10 mouse cellular contexts compared by ENCODE assay signal in genomic region chr4:134471469-134471868, GRCm38 (mm10). TPM values are rescaled to one million over a fixed set of nuclear protein-coding genes. Genes with fewer than 3 reads are reported as not detected.
DNase-seq lines count a peak whose midpoint lies in the region; ATAC-seq and TF ChIP-seq lines count a peak whose summit lies in the region.
"Had no signal": no experiment of that assay in that cellular context is flagged by ENCODE, and none has a peak within 500 bp of the region (broad histone marks: within the 10 kb centered on the region; RNA-seq: fewer than 3 reads in every experiment).

No protein-coding gene starts in this region.

- H3K9ac ChIP-seq in MEL (ENCODE audit: control insufficient read depth, low read depth, low read length, poor library complexity, severe bottlenecking), result no peak overlapping the region
- peak overlapping the region; percentile 100 for H3K9ac ChIP-seq in forebrain, postnatal 0 days
- no peak overlapping the region for H3K9ac ChIP-seq in midbrain, postnatal 0 days (replicated peaks; ENCODE audit: low read length, poor library complexity, severe bottlenecking)
- no peak overlapping the region for H3K9ac ChIP-seq in kidney, embryonic 15.5 days

- TF ChIP-seq POLR2A in MEL (IDR thresholded peaks at IDR 0.05; ENCODE audit: control insufficient read depth in 1 of 2, insufficient read depth in 1 of 2, low read depth in 1 of 2, low read length in 2 of 2, poor library complexity in 1 of 2), result no peak

- intact Hi-C loops in left cerebral cortex, adult 2 months (cut with DNase I), result loop anchor here (5.0 to 10.0 kb wide), 2 partner anchors 184 to 287 kb away; partner anchors contain the start of genes Cep85 and Pdik1l
- intact Hi-C loops in left cerebral cortex, postnatal 10 days (cut with DNase I), result loop anchor here (2.0 kb wide), 1 partner anchor 75 kb away; the partner anchor contains the start of gene Pafah2

- no peak for ATAC-seq in forebrain, postnatal 0 days
- no peak for ATAC-seq in midbrain, postnatal 0 days (ENCODE audit: low FRiP score)
- ATAC-seq in kidney, embryonic 15.5 days (replicated peaks; ENCODE audit: low FRiP score), result no peak

- H3K36me3 ChIP-seq in MEL (ENCODE audit: control insufficient read depth in 1 of 2, insufficient read depth in 2 of 2, low read length in 2 of 2), result peaks cover 5 to 13% of the 10 kb centered on the region in 2 experiments; a peak in 3 of 4 replicates
- peaks cover 49% of the 10 kb centered on the region for H3K36me3 ChIP-seq in forebrain, postnatal 0 days (ENCODE audit: insufficient read depth)
- H3K36me3 ChIP-seq in midbrain, postnatal 0 days (ENCODE audit: insufficient read depth, low read length), result peaks cover 24% of the 10 kb centered on the region
- peaks cover 53% of the 10 kb centered on the region for H3K36me3 ChIP-seq in kidney, embryonic 15.5 days
- H3K36me3 ChIP-seq in heart, embryonic 10.5 days, result peaks cover 55% of the 10 kb centered on the region

- no peaks in the 10 kb centered on the region for H3K9me3 ChIP-seq in MEL (replicated peaks; ENCODE audit: insufficient read depth, low read length)
- H3K9me3 ChIP-seq in forebrain, postnatal 0 days (ENCODE audit: low read length), result no peaks in the 10 kb centered on the region
- H3K9me3 ChIP-seq in midbrain, postnatal 0 days (ENCODE audit: low read length), result no peaks in the 10 kb centered on the region
- no peaks in the 10 kb centered on the region for H3K9me3 ChIP-seq in kidney, embryonic 15.5 days (replicated peaks)
- H3K9me3 ChIP-seq in heart, embryonic 10.5 days, result no peaks in the 10 kb centered on the region

- H3K4me3 ChIP-seq in left cerebral cortex, adult 2 months, result peak overlapping the region; percentile 69
- H3K4me3 ChIP-seq in MEL (ENCODE audit: control insufficient read depth in 1 of 2, insufficient read depth in 1 of 2, low read depth in 2 of 2, low read length in 2 of 2), result no peak overlapping the region
- peak overlapping the region; percentile 86 for H3K4me3 ChIP-seq in forebrain, postnatal 0 days (ENCODE audit: low read depth, low read length)
- H3K4me3 ChIP-seq in midbrain, postnatal 0 days (ENCODE audit: low read depth, low read length), result peak overlapping the region; percentile 94
- no peak overlapping the region for H3K4me3 ChIP-seq in kidney, embryonic 15.5 days (replicated peaks)
- no peak overlapping the region for H3K4me3 ChIP-seq in heart, embryonic 10.5 days

- H3K27me3 ChIP-seq in MEL (ENCODE audit: control insufficient read depth in 1 of 2, insufficient read depth in 2 of 2, low read length in 2 of 2), result no peaks in the 10 kb centered on the region
- no peaks in the 10 kb centered on the region for H3K27me3 ChIP-seq in forebrain, postnatal 0 days (ENCODE audit: insufficient read depth, low read length)
- H3K27me3 ChIP-seq in midbrain, postnatal 0 days (ENCODE audit: insufficient read depth, low read length), result no peaks in the 10 kb centered on the region
- no peaks in the 10 kb centered on the region for H3K27me3 ChIP-seq in kidney, embryonic 15.5 days
- H3K27me3 ChIP-seq in heart, embryonic 10.5 days (ENCODE audit: insufficient read depth, poor library complexity, severe bottlenecking), result no peaks in the 10 kb centered on the region

- H3K4me2 ChIP-seq in forebrain, postnatal 0 days (ENCODE audit: low read depth), result peak overlapping the region; percentile 90
- H3K4me2 ChIP-seq in midbrain, postnatal 0 days (ENCODE audit: low read depth, low read length, poor library complexity, severe bottlenecking), result peak overlapping the region; percentile 86
- no peak overlapping the region for H3K4me2 ChIP-seq in kidney, embryonic 15.5 days

- TF ChIP-seq CTCF in left cerebral cortex, adult 2 months (IDR thresholded peaks at IDR 0.05), result peak; percentile 49
- peak in 2 of 3 experiments; percentile 34 to 65; a peak in 4 of 6 replicates for TF ChIP-seq CTCF in MEL (IDR thresholded peaks at IDR 0.05 in 2 of 3, conservative IDR thresholded peaks at IDR 0.05 in 1 of 3; ENCODE audit: control insufficient read depth in 1 of 3, insufficient read depth in 1 of 3, low read depth in 2 of 3, low read length in 3 of 3, poor library complexity in 1 of 3, severe bottlenecking in 1 of 3)
- peak; percentile 64 for TF ChIP-seq CTCF in forebrain, postnatal 0 days (IDR thresholded peaks at IDR 0.05; ENCODE audit: low read depth)
- peak; percentile 66 for TF ChIP-seq CTCF in midbrain, postnatal 0 days (IDR thresholded peaks at IDR 0.05)

- no peak for DNase-seq in left cerebral cortex, adult 2 months (ENCODE audit: extremely low spot score in 1 of 2, low spot score in 2 of 2)
- DNase-seq in left cerebral cortex, postnatal 10 days (ENCODE audit: extremely low spot score in 1 of 2, low spot score in 2 of 2), result no peak
- peak; percentile 67 for DNase-seq in MEL (ENCODE audit: low read depth, low spot score)
- DNase-seq in forebrain, postnatal 0 days, result peak; percentile 67
- no peak for DNase-seq in midbrain, postnatal 0 days (ENCODE audit: low spot score)
- DNase-seq in right cerebral cortex, postnatal 4 days, result no peak
- DNase-seq in heart, embryonic 10.5 days (ENCODE audit: low spot score), result no peak
- DNase-seq: gastrocnemius, postnatal 10 days had no signal

- TF ChIP-seq EP300 in MEL (IDR thresholded peaks at IDR 0.05; ENCODE audit: low read depth in 1 of 2, low read length in 2 of 2), result no peak

- peaks cover 8% of the 10 kb centered on the region for H3K79me2 ChIP-seq in MEL (ENCODE audit: control insufficient read depth, insufficient read depth, low read length, poor library complexity)

- peaks cover 0 to 8% of the 10 kb centered on the region in 2 experiments; a peak in 1 of 4 replicates for H3K4me1 ChIP-seq in MEL (ENCODE audit: control insufficient read depth in 1 of 2, insufficient read depth in 2 of 2, low read length in 2 of 2)
- H3K4me1 ChIP-seq in forebrain, postnatal 0 days (ENCODE audit: insufficient read depth), result peaks cover 25% of the 10 kb centered on the region
- H3K4me1 ChIP-seq in midbrain, postnatal 0 days (ENCODE audit: insufficient read depth, low read length), result peaks cover 21% of the 10 kb centered on the region; the same call in 1 of the 2 replicates
- H3K4me1 ChIP-seq in kidney, embryonic 15.5 days, result peaks cover 22% of the 10 kb centered on the region
- peaks cover 20% of the 10 kb centered on the region for H3K4me1 ChIP-seq in heart, embryonic 10.5 days

- peak overlapping the region; percentile 76 for H3K27ac ChIP-seq in left cerebral cortex, adult 2 months
- no peak overlapping the region for H3K27ac ChIP-seq in MEL (ENCODE audit: control insufficient read depth, low read depth, low read length)
- H3K27ac ChIP-seq in forebrain, postnatal 0 days (ENCODE audit: low read depth, low read length), result peak overlapping the region; percentile 100
- peak overlapping the region; percentile 99 for H3K27ac ChIP-seq in midbrain, postnatal 0 days (ENCODE audit: low read depth, low read length)
- H3K27ac ChIP-seq in kidney, embryonic 15.5 days, result no peak overlapping the region
- no peak overlapping the region for H3K27ac ChIP-seq in heart, embryonic 10.5 days
- H3K27ac ChIP-seq: macrophage had no signal

- TF ChIP-seq RAD21 in MEL (IDR thresholded peaks at IDR 0.05; ENCODE audit: low read depth, low read length), result peak; percentile 66

TF ChIP-seq in MEL, 35 proteins besides CTCF, POLR2A, EP300 and RAD21 (continues in another document):
- TF ChIP-seq ZC3H11A (IDR thresholded peaks at IDR 0.05; ENCODE audit: low read depth, low read length), result peak; percentile 33; the same call in 1 of the 2 replicates

RNA-seq across cellular contexts. Expression of gene Stmn1, which starts 3.3 kb away (rescaled TPM):
- 1,000 to 10,000 TPM in 1 of 2 experiments, 100 to 1,000 TPM in 1; 990 to 1,034 TPM for total RNA-seq in left cerebral cortex, adult 2 months (2021)
- 1,000 to 10,000 TPM; 1,910 to 2,141 TPM for total RNA-seq in left cerebral cortex, postnatal 10 days (2021)
- 200 and 214 TPM in 2 replicates for total RNA-seq in MEL (2012; rRNA removed)
- polyA plus RNA-seq in MEL (2012; ENCODE audit: insufficient read depth in 1 of 2, insufficient read length in 2 of 2, low read depth in 1 of 2, low replicate concordance in 2 of 2, missing spikeins in 1 of 2), result 100 to 1,000 TPM in 1 of 2 experiments, not detected in 1; 350 TPM
- 2,537 and 3,460 TPM in 2 replicates for total RNA-seq in forebrain, postnatal 0 days (2014; rRNA removed)
- 7,274 and 8,446 TPM in 2 replicates for polyA plus RNA-seq in forebrain, postnatal 0 days (2015; fragmentation: Nextera tagmentation; extraction: Ambion mirVana)
- total RNA-seq in midbrain, postnatal 0 days (2014; rRNA removed), result 1,269 and 1,609 TPM in 2 replicates
- polyA plus RNA-seq in midbrain, postnatal 0 days (2015; fragmentation: Nextera tagmentation; extraction: Ambion mirVana), result 6,261 and 6,359 TPM in 2 replicates
- polyA plus RNA-seq in kidney, embryonic 15.5 days (2015; fragmentation: Nextera tagmentation; extraction: Ambion mirVana), result 1,708 and 1,728 TPM in 2 replicates
- 838 and 1,170 TPM in 2 replicates for polyA plus RNA-seq in heart, embryonic 10.5 days (2016; fragmentation: Nextera tagmentation; extraction: Ambion mirVana)

RNA-seq across cellular contexts. Expression of gene Paqr7, which starts 25.0 kb away (rescaled TPM):
- total RNA-seq in left cerebral cortex, adult 2 months (2021), result 10 to 100 TPM; 69.3 to 77.9 TPM
- 10 to 100 TPM; 44.2 to 51.7 TPM for total RNA-seq in left cerebral cortex, postnatal 10 days (2021)
- total RNA-seq in MEL (2012; rRNA removed), result 0.19 and 0.26 TPM in 2 replicates
- polyA plus RNA-seq in MEL (2012; ENCODE audit: insufficient read depth in 1 of 2, insufficient read length in 2 of 2, low read depth in 1 of 2, low replicate concordance in 2 of 2, missing spikeins in 1 of 2), result 1 to 10 TPM in 1 of 2 experiments, not detected in 1; 2.4 TPM
- total RNA-seq in forebrain, postnatal 0 days (2014; rRNA removed), result 33.9 and 36.6 TPM in 2 replicates
- 21.3 and 28.1 TPM in 2 replicates for polyA plus RNA-seq in forebrain, postnatal 0 days (2015; fragmentation: Nextera tagmentation; extraction: Ambion mirVana)
- total RNA-seq in midbrain, postnatal 0 days (2014; rRNA removed), result 69.2 and 97.8 TPM in 2 replicates
- 38.9 and 41.3 TPM in 2 replicates for polyA plus RNA-seq in midbrain, postnatal 0 days (2015; fragmentation: Nextera tagmentation; extraction: Ambion mirVana)
- polyA plus RNA-seq in kidney, embryonic 15.5 days (2015; fragmentation: Nextera tagmentation; extraction: Ambion mirVana), result 3.2 and 3.5 TPM in 2 replicates
- 7.8 and 14.5 TPM in 2 replicates for polyA plus RNA-seq in heart, embryonic 10.5 days (2016; fragmentation: Nextera tagmentation; extraction: Ambion mirVana)

RNA-seq across cellular contexts. Expression of gene Aunip, which starts 39.3 kb away (rescaled TPM):
- total RNA-seq in left cerebral cortex, adult 2 months (2021), result under 1 TPM; 0.54 to 0.63 TPM
- total RNA-seq in left cerebral cortex, postnatal 10 days (2021), result 1 to 10 TPM in 1 of 2 experiments, under 1 TPM in 1; 0.88 to 1.0 TPM
- 12.8 and 14.9 TPM in 2 replicates for total RNA-seq in MEL (2012; rRNA removed)
- 10 to 100 TPM in 1 of 2 experiments, not detected in 1; 20.6 TPM for polyA plus RNA-seq in MEL (2012; ENCODE audit: insufficient read depth in 1 of 2, insufficient read length in 2 of 2, low read depth in 1 of 2, low replicate concordance in 2 of 2, missing spikeins in 1 of 2)
- 1.2 and 1.8 TPM in 2 replicates for total RNA-seq in forebrain, postnatal 0 days (2014; rRNA removed)
- 1.1 and 1.3 TPM in 2 replicates for polyA plus RNA-seq in forebrain, postnatal 0 days (2015; fragmentation: Nextera tagmentation; extraction: Ambion mirVana)
- total RNA-seq in midbrain, postnatal 0 days (2014; rRNA removed), result 1.5 and 2.0 TPM in 2 replicates
- 0.91 and 1.3 TPM in 2 replicates for polyA plus RNA-seq in midbrain, postnatal 0 days (2015; fragmentation: Nextera tagmentation; extraction: Ambion mirVana)
- 16.7 and 17.8 TPM in 2 replicates for polyA plus RNA-seq in kidney, embryonic 15.5 days (2015; fragmentation: Nextera tagmentation; extraction: Ambion mirVana)
- polyA plus RNA-seq in heart, embryonic 10.5 days (2016; fragmentation: Nextera tagmentation; extraction: Ambion mirVana), result 16.1 and 17.2 TPM in 2 replicates

Comparison
In these comparisons a context has a peak if more than half of its experiments do, and no peak if none do; other contexts are left out.
1. DNase-seq: peak in MEL (single experiment) and forebrain, postnatal 0 days (single experiment); none in left cerebral cortex, adult 2 months (0 of 2), left cerebral cortex, postnatal 10 days (0 of 2), midbrain, postnatal 0 days (single experiment), right cerebral cortex, postnatal 4 days (single experiment) and heart, embryonic 10.5 days (single experiment).
2. H3K27ac ChIP-seq: peak in left cerebral cortex, adult 2 months (single experiment), forebrain, postnatal 0 days (single experiment) and midbrain, postnatal 0 days (single experiment); none in MEL (single experiment), kidney, embryonic 15.5 days (single experiment) and heart, embryonic 10.5 days (single experiment).
3. H3K4me3 ChIP-seq: peak in left cerebral cortex, adult 2 months (single experiment), forebrain, postnatal 0 days (single experiment) and midbrain, postnatal 0 days (single experiment); none in MEL (0 of 2), kidney, embryonic 15.5 days (single experiment) and heart, embryonic 10.5 days (single experiment).
4. RNA of gene Paqr7, which starts 25.0 kb away (total RNA-seq): 69.2 to 97.8 TPM in midbrain, postnatal 0 days, 69.3 to 77.9 TPM in left cerebral cortex, adult 2 months, 44.2 to 51.7 TPM in left cerebral cortex, postnatal 10 days and 33.9 to 36.6 TPM in forebrain, postnatal 0 days; 0.19 to 0.26 TPM in MEL; every median in the first group is over 10 times any median in the second.
5. Peak in every context shown above with its lines, with median percentiles within 50 percentile points of each other: CTCF ChIP-seq.